Mouse (Mus musculus): ENCODE results near the gene Gm5127. TPM values are rescaled to one million over a fixed set of nuclear protein-coding genes. Genes with fewer than 3 reads are reported as not detected.

Gene Gm5127
- polyA plus RNA-seq (2012; rRNA removed): 0.10 and 0.15 TPM in 2 replicates

GRCm38 (mm10) chrX:106582886-106583285 lies at the start of gene Gm5127:
Gm5127 (plus strand) TSS chrX:106583186.
- no peak for DNase-seq (ENCODE audit: low spot score)

DNA sequence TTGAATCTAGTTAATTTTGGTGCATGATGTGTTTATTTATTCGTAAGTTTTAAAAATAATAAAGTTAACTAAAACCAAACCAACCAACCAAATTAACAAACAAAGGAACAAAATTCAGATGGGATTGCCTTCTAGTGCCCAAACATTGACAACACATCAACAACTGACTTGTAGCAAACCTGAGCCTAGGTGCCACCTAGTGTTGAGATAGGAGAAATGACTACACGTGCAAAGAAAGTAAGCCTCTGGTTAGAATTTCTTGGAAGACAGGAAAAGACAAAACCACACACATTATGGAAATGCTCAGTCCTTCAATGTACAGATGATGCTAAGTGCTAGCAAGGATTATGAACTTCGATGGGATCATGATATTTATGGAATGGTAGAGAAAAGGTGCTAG lies 46.6 kb upstream of the Gm5127 start:
- DNase-seq (ENCODE audit: low spot score): no peak

DNA sequence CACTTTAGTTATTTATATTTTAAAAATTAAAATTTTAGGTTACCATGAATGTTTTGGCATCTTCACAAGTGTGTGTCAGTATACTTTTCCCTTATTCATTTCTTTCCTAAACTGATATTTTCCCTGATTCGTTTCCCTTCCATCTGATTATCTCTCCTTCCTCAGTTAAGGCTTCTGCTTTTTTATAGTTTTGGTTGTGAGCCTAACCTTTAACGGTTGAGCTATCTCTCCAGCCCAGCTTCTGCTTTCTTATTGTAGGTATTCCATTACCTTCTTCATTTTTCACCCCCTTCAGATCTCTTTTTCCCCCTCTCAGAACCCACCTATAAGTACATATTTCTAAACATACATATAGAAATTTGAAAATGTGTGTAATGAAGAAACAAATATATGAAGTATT lies 27.5 kb upstream of the Gm5127 start:
- DNase-seq (ENCODE audit: low spot score): no peak

DNA sequence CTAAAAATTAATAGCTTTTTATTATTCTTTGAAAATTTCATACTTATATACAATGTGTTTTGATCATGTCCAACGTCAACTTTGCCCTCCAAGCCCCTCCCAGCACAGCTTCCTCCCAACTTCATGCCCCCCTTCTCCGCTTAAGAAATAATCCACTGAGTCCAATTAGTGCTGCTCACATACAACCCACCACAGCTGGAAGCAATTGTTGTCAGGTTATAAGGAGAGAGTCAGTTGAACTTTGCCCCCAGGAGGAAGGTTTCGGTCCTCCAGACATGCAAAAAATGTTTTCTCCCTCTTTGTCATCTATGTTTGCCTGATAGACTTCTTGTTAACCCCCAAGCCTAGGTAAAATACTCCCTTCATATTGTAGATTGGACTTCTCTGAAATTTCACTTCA lies 4.0 kb upstream of the Gm5127 start:
- no peak for DNase-seq (ENCODE audit: low spot score)

- DNase-seq (ENCODE audit: low spot score): no peak
Measured at GRCm38 (mm10) chrX:106580410-106580809, 2.6 kb upstream of the Gm5127 start.

DNA sequence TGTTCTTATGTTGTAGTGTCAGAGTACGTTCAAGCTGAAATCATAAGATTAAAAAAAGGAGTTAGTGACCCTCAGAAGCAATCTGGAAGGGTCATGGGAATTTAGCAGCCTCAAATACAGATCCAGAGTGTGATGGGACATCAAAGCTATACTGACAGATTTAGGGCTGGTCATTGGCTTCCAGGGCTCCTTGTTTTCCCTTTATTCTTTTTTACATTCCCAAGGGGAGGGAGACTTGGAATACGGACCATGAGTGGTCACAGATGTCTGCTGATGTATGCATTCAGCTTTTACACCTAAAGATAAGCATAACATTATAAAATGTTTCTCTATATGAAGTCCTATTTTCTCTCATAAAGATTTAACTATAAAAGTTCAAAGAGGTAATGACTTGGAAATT lies 789 bp upstream of the Gm5127 start:
- DNase-seq (ENCODE audit: low spot score): no peak

GRCm38 (mm10) chrX:106593914-106594313 lies 10.9 kb downstream of the Gm5127 start:
- no peak for DNase-seq (ENCODE audit: low spot score)

DNA sequence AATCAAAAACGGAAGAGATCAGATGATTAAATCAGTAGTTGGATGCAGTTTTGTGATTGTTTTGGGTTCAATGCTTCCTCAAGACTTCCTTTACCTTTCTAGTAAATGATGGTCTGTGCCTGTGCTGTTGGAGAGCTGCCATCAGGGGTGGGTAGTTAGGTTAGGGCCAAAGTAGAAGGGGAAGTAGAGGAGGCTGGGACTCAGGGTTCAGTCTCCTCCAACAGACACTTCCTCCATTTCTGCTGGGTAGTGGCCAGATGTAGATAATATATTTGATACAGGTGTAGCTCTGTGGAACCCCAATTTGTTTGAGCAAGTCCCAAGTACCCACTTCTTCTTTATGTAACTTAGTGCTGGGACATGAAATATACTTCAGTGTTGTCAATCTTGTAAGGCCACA lies 12.9 kb downstream of the Gm5127 start:
- no peak for DNase-seq (ENCODE audit: low spot score)

DNA sequence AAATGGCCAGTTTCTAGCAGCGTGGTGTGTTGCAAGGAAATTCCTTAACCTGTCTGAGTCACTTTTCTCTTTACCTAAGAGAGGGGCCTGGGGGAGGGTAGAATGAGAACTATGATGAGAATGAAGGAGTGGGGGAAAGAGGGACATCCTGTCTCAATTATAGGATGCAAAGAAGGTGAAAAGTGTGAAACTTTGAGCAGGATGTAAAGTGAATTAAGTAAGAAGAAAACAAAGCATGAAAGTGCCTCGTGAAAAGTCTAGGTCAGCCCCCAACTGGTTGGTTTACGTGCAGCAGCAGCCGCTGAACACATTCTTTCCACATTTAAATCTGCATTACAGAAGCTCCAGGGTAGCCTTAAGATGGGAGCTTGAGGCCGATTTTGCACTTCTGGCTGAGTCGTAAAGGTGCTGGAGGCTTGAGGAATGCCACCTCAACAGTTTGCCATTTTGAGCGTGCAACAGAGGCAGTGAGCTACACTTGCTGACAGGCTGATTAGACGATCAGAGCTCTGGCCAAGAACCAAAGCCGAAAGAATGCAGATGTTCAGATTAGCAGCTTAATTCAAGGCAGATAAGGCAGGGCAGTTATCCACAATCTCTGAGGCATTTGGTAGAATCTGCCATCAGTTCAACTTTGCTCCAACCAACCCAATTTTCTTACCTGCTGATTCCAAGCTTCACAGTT lies 19.7 kb downstream of the Gm5127 start:
- DNase-seq (ENCODE audit: low spot score): no peak

- DNase-seq (ENCODE audit: low spot score): no peak
Measured at GRCm38 (mm10) chrX:106603386-106603785, 20.4 kb downstream of the Gm5127 start, which contains the start of gene Cysltr1. Cysltr1 (minus strand) TSS chrX:106603679.

DNA sequence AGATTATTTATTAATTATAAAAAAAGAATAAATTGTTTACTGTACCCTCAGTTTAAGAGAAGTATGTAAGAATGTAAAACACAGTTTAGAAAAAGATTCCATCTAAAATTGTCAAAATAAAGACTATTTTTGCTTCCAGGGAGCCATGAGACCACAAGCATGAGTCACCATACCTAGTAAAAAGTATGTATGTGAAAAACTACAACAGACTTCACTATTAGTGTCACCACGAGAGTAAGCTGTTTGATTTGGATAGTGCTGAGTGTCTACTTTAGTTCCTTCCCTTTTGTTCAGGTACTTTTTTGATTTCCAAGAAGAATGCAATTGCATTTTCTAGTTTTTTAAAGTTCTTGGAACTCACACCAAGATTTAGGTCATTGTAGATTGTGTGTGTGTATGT lies 39.5 kb downstream of the Gm5127 start:
- DNase-seq (ENCODE audit: low spot score): no peak

DNA sequence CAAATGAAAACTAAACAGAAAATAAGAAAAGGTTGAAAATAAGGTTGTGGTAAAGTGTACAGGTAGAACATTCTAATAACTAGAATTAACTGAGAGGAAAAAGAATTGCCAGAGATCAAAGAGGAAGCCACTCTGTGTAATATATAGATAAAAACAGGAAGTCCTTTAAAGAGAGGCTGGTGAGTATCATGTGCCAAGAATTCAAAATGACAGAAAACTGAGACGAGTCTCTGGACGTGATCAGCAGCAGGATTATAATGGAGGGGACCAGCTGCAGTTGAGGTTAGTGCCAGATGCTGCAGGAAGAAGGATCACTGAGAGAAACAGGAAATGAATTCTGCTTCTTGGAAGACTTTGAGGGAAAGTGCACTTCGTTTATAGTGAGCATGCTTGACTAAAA lies 40.7 kb downstream of the Gm5127 start:
- no peak for DNase-seq (ENCODE audit: low spot score)

- DNase-seq (ENCODE audit: low spot score): no peak
Measured at GRCm38 (mm10) chrX:106628514-106628913, 45.5 kb downstream of the Gm5127 start.

DNA sequence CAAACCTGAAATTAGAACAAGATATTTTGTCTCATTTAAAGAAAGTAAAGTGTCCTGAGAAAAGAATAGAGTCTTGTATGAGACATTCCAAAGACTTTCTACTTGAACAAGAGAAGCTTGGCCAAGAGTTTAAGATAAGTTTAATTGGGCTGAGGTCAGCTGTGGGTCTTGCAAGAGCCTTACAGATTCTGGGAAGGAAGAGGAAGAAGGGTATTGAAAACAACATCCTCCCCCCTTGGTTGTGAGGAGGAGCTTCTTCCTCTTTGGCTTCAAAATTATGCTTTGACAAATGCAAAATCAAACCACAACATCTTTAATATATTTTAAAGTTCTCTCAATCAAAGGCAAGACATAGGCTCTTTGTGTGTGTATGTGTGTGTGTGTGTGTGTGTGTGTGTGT lies 50.6 kb downstream of the Gm5127 start:
- no peak for DNase-seq (ENCODE audit: low spot score)

DNA sequence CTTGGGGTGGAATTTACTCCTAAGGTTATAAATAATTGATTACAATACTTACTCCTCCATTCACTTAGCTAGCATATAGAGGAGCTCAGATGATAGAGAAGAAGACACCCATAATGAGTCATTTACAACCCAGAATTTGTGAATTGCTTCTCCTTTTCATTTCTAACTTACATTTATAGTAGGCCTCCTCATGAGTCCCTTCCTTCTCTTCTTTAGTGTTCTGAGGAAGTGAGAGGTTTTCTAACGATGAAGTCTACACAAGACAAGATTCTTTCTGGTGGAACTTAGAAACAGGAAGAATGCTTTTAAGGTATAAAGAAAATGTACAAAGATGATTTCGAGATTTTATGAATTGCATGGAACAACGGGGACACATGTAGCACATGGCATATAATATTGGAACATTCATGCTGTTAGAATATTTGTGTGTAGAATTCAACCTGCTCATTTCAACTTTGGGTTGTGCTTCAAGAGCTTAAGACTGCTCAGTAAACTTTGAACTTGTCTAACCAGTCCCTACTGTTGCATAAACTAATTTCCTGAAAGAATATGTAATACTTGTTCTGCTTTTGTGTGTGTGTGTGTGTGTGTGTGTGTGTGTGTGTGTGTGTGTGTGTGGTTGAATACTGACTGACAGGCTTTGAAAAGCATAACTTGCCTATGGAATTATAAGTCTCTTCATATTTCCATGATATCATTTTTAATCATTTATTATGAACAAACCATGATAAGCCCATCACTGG lies 52.0 kb downstream of the Gm5127 start:
- no peak for DNase-seq (ENCODE audit: low spot score)

DNA sequence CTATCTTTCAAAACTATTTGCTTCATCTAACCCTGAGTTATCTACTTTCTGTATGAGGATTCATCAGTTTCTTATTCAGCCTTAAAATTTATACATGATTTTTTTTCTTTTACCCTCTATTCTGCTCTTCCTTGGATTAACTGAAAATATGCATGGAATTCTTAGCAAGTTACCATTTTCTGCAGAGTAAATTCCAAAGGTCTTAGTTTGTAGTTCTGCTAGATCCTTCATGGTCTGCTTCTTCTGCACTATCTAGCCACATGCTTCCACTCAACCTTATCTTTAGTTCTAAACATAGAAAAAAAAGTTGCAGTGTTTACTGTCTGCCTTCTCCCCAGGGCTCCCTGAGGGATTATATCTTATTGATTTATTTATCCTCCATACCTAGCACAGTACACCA lies 79.1 kb downstream of the Gm5127 start:
- DNase-seq (ENCODE audit: low spot score): no peak

- DNase-seq (ENCODE audit: low spot score): no peak
Measured at GRCm38 (mm10) chrX:106704590-106704989, 121.6 kb downstream of the Gm5127 start.

DNA sequence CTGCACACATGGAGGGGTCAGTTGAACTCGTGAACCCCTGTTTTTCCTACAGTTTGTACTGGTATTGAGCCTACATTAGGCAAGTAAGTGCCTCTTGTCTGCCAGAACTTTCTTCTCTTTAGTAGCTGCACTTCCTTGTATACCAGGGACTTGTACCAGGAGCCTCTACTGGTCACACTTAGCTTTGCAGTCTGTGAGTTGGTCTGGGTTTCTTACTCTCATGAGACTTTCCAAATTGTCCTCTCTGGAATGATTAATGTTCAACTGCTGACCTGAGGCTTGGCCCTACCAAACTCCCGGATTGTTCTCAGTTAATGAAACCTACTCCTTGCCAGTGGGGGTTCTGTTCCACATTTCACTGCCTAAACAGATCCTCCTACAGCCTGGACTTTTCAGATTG lies 134.2 kb downstream of the Gm5127 start:
- no peak for DNase-seq (ENCODE audit: low spot score)

- DNase-seq (ENCODE audit: low spot score): no peak
Measured at GRCm38 (mm10) chrX:106742241-106742640, 159.3 kb downstream of the Gm5127 start.

GRCm38 (mm10) chrX:106755272-106755671 lies 172.3 kb downstream of the Gm5127 start:
- no peak for DNase-seq (ENCODE audit: low spot score)

All from urinary bladder, adult 2 months (tissue).